ENCODE assay signal across 24 mouse cellular contexts in genomic region chr2:117090061-117090460, GRCm38 (mm10). TPM values are rescaled to one million over a fixed set of nuclear protein-coding genes. Genes with fewer than 3 reads are reported as not detected.
DNase-seq lines count a peak whose midpoint lies in the region; ATAC-seq and TF ChIP-seq lines count a peak whose summit lies in the region.
"Had no signal": no experiment of that assay in that cellular context is flagged by ENCODE, and none has a peak within 500 bp of the region (broad histone marks: within the 10 kb centered on the region; RNA-seq: fewer than 3 reads in every experiment).

No protein-coding gene starts in this region.

- peak overlapping the region; percentile 31; the same call in 1 of the 2 replicates for H3K27ac ChIP-seq in gastrocnemius, adult 2 months
- peak overlapping the region; percentile 89 for H3K27ac ChIP-seq in brown adipose tissue, adult 24 weeks (replicated peaks; ENCODE audit: low read depth, low read length)
- no peak overlapping the region for H3K27ac ChIP-seq in intestine, embryonic 16.5 days (ENCODE audit: low read length)
- H3K27ac ChIP-seq: embryonic facial prominence, embryonic 13.5 days; embryonic facial prominence, embryonic 15.5 days; forebrain, embryonic 10.5 days; forebrain, embryonic 12.5 days had no signal

- DNase-seq in gastrocnemius, adult 2 months = no peak
- DNase-seq in gastrocnemius, postnatal 10 days = no peak
- peak; percentile 43 for DNase-seq in right cerebral cortex, adult 18-20 months
- DNase-seq in right cerebral cortex, postnatal 10 days (ENCODE audit: low spot score in 2 of 2) = no peak
- no peak for DNase-seq in lung, postnatal 25 days (ENCODE audit: low spot score)
- DNase-seq: adrenal gland, adult 2 months; adrenal gland, postnatal 10 days; adrenal gland, postnatal 25 days; cerebellum, adult 11 months; cerebellum, adult 18-20 months; cerebellum, adult 8-10 months; cerebellum, adult 9-11 months; cerebellum, postnatal 14 days; cerebellum, postnatal 36 days; embryo, embryonic 11 days had no signal

- intact Hi-C loops in gastrocnemius, adult 2 months (cut with DNase I) = no loop called here

- ATAC-seq in intestine, embryonic 16.5 days = no peak
- ATAC-seq: forebrain, embryonic 14.5 days; forebrain, embryonic 16.5 days had no signal

- H3K27me3 ChIP-seq in intestine, embryonic 16.5 days (replicated peaks; ENCODE audit: control insufficient read depth, insufficient read depth, low read length) = no peaks in the 10 kb centered on the region
- H3K27me3 ChIP-seq: embryonic facial prominence, embryonic 13.5 days; embryonic facial prominence, embryonic 15.5 days; forebrain, embryonic 12.5 days had no signal

- no peaks in the 10 kb centered on the region for H3K36me3 ChIP-seq in intestine, embryonic 16.5 days (ENCODE audit: control insufficient read depth, insufficient read depth, low read length)
- H3K36me3 ChIP-seq: embryonic facial prominence, embryonic 13.5 days; embryonic facial prominence, embryonic 15.5 days; forebrain, embryonic 10.5 days; forebrain, embryonic 12.5 days had no signal

- peaks cover 31% of the 10 kb centered on the region; the same call in 1 of the 2 replicates for H3K4me1 ChIP-seq in brown adipose tissue, adult 24 weeks (ENCODE audit: control insufficient read depth, insufficient read depth, insufficient read length, low read length)
- peaks cover 13% of the 10 kb centered on the region for H3K4me1 ChIP-seq in intestine, embryonic 16.5 days (ENCODE audit: control insufficient read depth, insufficient read depth, low read length)

- no peak overlapping the region for H3K9ac ChIP-seq in intestine, embryonic 16.5 days (ENCODE audit: low read depth, low read length)
- H3K9ac ChIP-seq: embryonic facial prominence, embryonic 13.5 days; embryonic facial prominence, embryonic 15.5 days; forebrain, embryonic 12.5 days had no signal

- H3K9me3 ChIP-seq in intestine, embryonic 16.5 days (ENCODE audit: control insufficient read depth, low read length) = no peaks in the 10 kb centered on the region
- H3K9me3 ChIP-seq: embryonic facial prominence, embryonic 13.5 days; embryonic facial prominence, embryonic 15.5 days; forebrain, embryonic 10.5 days; forebrain, embryonic 12.5 days had no signal

- no peak overlapping the region for H3K4me3 ChIP-seq in gastrocnemius, adult 2 months
- H3K4me3 ChIP-seq in brown adipose tissue, adult 24 weeks (ENCODE audit: insufficient read depth, low read depth, low read length) = no peak overlapping the region
- H3K4me3 ChIP-seq in intestine, embryonic 16.5 days (ENCODE audit: low read length) = no peak overlapping the region
- H3K4me3 ChIP-seq: embryonic facial prominence, embryonic 13.5 days; embryonic facial prominence, embryonic 15.5 days; erythroblast, embryonic 14.5 days; forebrain, embryonic 10.5 days; forebrain, embryonic 12.5 days had no signal

- TF ChIP-seq CTCF in gastrocnemius, adult 2 months (IDR thresholded peaks at IDR 0.05) = no peak

- 76% methylated on average over 3 of the region's 3 CpGs for WGBS in intestine, embryonic 16.5 days

- no peak overlapping the region for H3K4me2 ChIP-seq in intestine, embryonic 16.5 days (ENCODE audit: low read depth, low read length)
- H3K4me2 ChIP-seq: embryonic facial prominence, embryonic 13.5 days; embryonic facial prominence, embryonic 15.5 days; forebrain, embryonic 12.5 days had no signal

RNA-seq across cellular contexts. Expression of gene Spred1, which starts 31.1 kb away (rescaled TPM):
- total RNA-seq in gastrocnemius, adult 2 months (2021) = 1 to 10 TPM; 5.0 to 7.3 TPM
- total RNA-seq in gastrocnemius, postnatal 10 days (2021) = 10 to 100 TPM; 22.7 to 28.4 TPM
- polyA plus RNA-seq in brown adipose tissue, adult 24 weeks (2012; ENCODE audit: insufficient read depth, insufficient read length, missing spikeins) = 7.1 and 12.1 TPM in 2 replicates
- polyA plus RNA-seq in intestine, embryonic 16.5 days (2015; fragmentation: Nextera tagmentation; extraction: Ambion mirVana) = 4.6 TPM in 2 replicates
